Mouse (Mus musculus) liver, embryonic 14.5 days (tissue): ENCODE measurements around the gene Galnt4.

Experiments
- CTCF ChIP-seq: IDR thresholded peaks from 2 replicates; pipeline ENCODE4 v1.5.1; 2016; ENCODE audit warnings: antibody characterized with exemption, low read depth, control low read depth
- EP300 ChIP-seq: IDR thresholded peaks from 2 replicates; pipeline ENCODE4 v1.6.1; 2016; ENCODE audit warnings: antibody characterized with exemption, low read depth

DNA sequence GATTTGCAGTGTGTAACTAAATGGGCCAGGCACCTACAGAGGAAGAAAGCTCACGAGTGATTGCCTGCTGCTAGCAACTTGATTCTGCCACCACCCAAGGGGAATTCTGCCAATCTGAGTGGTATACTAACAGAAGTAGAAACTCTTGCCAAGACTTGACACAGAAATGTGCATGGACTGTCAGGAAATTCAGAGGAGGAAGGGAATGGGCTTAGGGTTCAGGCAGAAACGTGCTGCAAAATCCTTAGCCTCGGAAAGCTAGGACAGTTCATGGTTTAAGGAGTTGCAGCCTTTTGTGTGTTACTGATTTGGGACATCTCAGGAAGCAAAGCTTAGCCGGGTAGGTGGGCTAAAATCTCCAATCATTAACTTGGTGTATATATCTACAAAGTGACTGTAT lies 18.3 kb downstream of the Galnt4 start, which contains the start of gene Phxr2:
- no peak for TF ChIP-seq CTCF
- TF ChIP-seq EP300, result no peak
